In the genomic region with DNA sequence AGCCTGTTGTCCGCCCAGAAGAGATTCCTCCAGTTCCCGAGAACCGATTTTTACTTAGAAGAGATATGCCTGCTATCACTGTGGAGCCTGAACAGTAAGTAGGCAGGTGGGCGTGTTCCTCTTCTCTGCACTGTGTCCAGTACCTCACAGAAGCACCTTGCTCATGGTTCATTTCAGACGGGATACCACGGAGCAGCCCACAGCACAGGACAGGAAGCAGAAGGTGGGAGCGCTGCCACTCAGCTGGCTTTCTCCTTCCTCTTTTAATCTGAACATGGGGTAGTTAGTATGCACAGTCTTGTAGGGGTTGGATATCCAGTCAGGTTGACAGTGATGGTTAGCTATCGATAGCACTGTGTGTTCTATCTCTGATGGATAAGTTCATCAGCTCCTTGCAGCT, we compare ENCODE assay signal across 24 mouse cellular contexts. TPM values are rescaled to one million over a fixed set of nuclear protein-coding genes. Genes with fewer than 3 reads are reported as not detected.
"Had no signal": no experiment of that assay in that cellular context is flagged by ENCODE, and none has a peak within 500 bp of the region (broad histone marks: within the 10 kb centered on the region; RNA-seq: fewer than 3 reads in every experiment).

No protein-coding gene starts in this region.

- DNase-seq: gastrocnemius, postnatal 14 days; gastrocnemius, postnatal 36 days; heart, adult 18-20 months; heart, postnatal 10 days; kidney, adult 18-20 months; kidney, adult 8-10 months; kidney, postnatal 10 days; kidney, postnatal 25 days; kidney, postnatal 4 days; liver, embryonic 13.5 days had no signal

- ATAC-seq: hindbrain, embryonic 16.5 days; inflammation-experienced regulatory T-cells, adult 6 months; intestine, embryonic 16.5 days had no signal

- H3K9ac ChIP-seq: heart, embryonic 12.5 days; hindbrain, embryonic 12.5 days; hindbrain, embryonic 14.5 days; limb, embryonic 13.5 days; limb, embryonic 15.5 days; liver, embryonic 13.5 days; liver, embryonic 15.5 days had no signal

- H3K9me3 ChIP-seq: heart, embryonic 10.5 days; heart, embryonic 12.5 days; hindbrain, embryonic 10.5 days; hindbrain, embryonic 12.5 days; limb, embryonic 13.5 days; limb, embryonic 15.5 days; liver, embryonic 13.5 days; liver, embryonic 15.5 days had no signal

- H3K27ac ChIP-seq: heart, embryonic 10.5 days; hindbrain, embryonic 10.5 days; hindbrain, embryonic 12.5 days; hindbrain, embryonic 14.5 days; layer of hippocampus, adult 2 months; left cerebral cortex, adult 2 months; limb, embryonic 13.5 days; limb, embryonic 15.5 days; liver, embryonic 13.5 days; liver, embryonic 15.5 days had no signal

- H3K27me3 ChIP-seq: heart, embryonic 12.5 days; hindbrain, embryonic 12.5 days; limb, embryonic 13.5 days; limb, embryonic 15.5 days; liver, embryonic 13.5 days; liver, embryonic 15.5 days had no signal

- H3K4me2 ChIP-seq: heart, embryonic 12.5 days; hindbrain, embryonic 12.5 days; hindbrain, embryonic 14.5 days; limb, embryonic 13.5 days; limb, embryonic 15.5 days; liver, embryonic 13.5 days; liver, embryonic 15.5 days had no signal

- H3K4me3 ChIP-seq: heart, embryonic 10.5 days; heart, embryonic 12.5 days; hindbrain, embryonic 10.5 days; hindbrain, embryonic 12.5 days; layer of hippocampus, adult 2 months; left cerebral cortex, adult 2 months; limb, embryonic 13.5 days; limb, embryonic 15.5 days; liver, embryonic 13.5 days; liver, embryonic 15.5 days had no signal

- H3K4me1 ChIP-seq: heart, embryonic 10.5 days; hindbrain, embryonic 10.5 days; hindbrain, embryonic 12.5 days; limb, embryonic 13.5 days; limb, embryonic 15.5 days; liver, embryonic 13.5 days; liver, embryonic 15.5 days had no signal

RNA-seq across cellular contexts. Expression of a gene that starts 33.4 kb away (rescaled TPM):
- polyA plus RNA-seq: inflammation-experienced regulatory T-cells, adult 6 months; liver, adult 2 months had no signal
